Mouse (Mus musculus) megakaryocyte, embryonic 14.5 days (primary cell): ENCODE data around the gene Rpl35a. TPM values are rescaled to one million over a fixed set of nuclear protein-coding genes. Genes with fewer than 3 reads are reported as not detected.
A peak's percentile ranks its signal among the peaks of the same experiment; 100 is the strongest.
"Not testable (repeated sequence)": the region's sequence is repeated elsewhere in the genome, so short reads cannot be mapped to it uniquely, and the experiment has no call there.

Source experiments
- H3K27me3 ChIP-seq: replicated peaks from 2 replicates; pipeline ENCODE3; 2012; ENCODE audit warnings: inconsistent platforms
- H3K36me3 ChIP-seq: replicated peaks from 2 replicates; pipeline ENCODE3; 2012; ENCODE audit warnings: low read length, inconsistent platforms, mixed read lengths
- H3K4me1 ChIP-seq: 2 replicates; pipeline ENCODE4 v1.6.1; 2012; ENCODE audit warnings: inconsistent platforms
- H3K4me3 ChIP-seq: replicated peaks from 2 replicates; pipeline ENCODE3; 2012; ENCODE audit warnings: moderate library complexity, mild to moderate bottlenecking, inconsistent platforms
- H3K9me3 ChIP-seq: 2 replicates; pipeline ENCODE4 v1.6.1; 2012; ENCODE audit warnings: inconsistent platforms
- FLI1 ChIP-seq: IDR thresholded peaks from 2 replicates; pipeline ENCODE4 v1.6.1; 2012; ENCODE audit warnings: low read length, inconsistent platforms, mixed read lengths
- GATA1 ChIP-seq: IDR thresholded peaks from 3 replicates; pipeline ENCODE4 v1.6.1; 2012; ENCODE audit warnings: mixed read lengths, low read length, inconsistent platforms, borderline replicate concordance
- polyA plus RNA-seq: library from polyadenylated mRNA; stranded (reverse); fragments of >175 nt; gene quantifications from 2 replicates; pipeline ENCODE4 v1.2.3, GENCODE M21; 2012; ENCODE audit warnings: low replicate concordance; ENCODE audit not compliant: insufficient read depth

Gene Rpl35a
- polyA plus RNA-seq, 1 experiment, result 136 TPM

- Histone ChIP-seq H3K4me3 (no peak overlapping the region), H3K36me3 (peaks cover 7% of the 10 kb centered on the region), H3K27me3 (no peaks in the 10 kb centered on the region), H3K4me1 (peaks cover 18% of the 10 kb centered on the region), H3K9me3 (peaks cover 3% of the 10 kb centered on the region; the same call in 1 of the 2 replicates)
- TF ChIP-seq FLI1, result no peak
- no peak for TF ChIP-seq GATA1
Observed at GRCm38 (mm10) chr16:33053141-33053540, 3.1 kb upstream of the Rpl35a start.

GRCm38 (mm10) chr16:33054927-33055326 lies 1.3 kb upstream of the Rpl35a start:
- H3K36me3 ChIP-seq, result peaks cover 25% of the 10 kb centered on the region
- H3K4me3 ChIP-seq, result peak overlapping the region; percentile 44
- not testable (repeated sequence) for H3K9me3 ChIP-seq, H3K27me3 ChIP-seq
- peaks cover 35% of the 10 kb centered on the region for H3K4me1 ChIP-seq

- peaks cover 32% of the 10 kb centered on the region for H3K36me3 ChIP-seq
- H3K27me3 ChIP-seq, result no peaks in the 10 kb centered on the region
- TF ChIP-seq GATA1 (no peak), FLI1 (no peak)
- H3K4me1 ChIP-seq, result peaks cover 40% of the 10 kb centered on the region
- peak overlapping the region; percentile 97 for H3K4me3 ChIP-seq
- H3K9me3 ChIP-seq, result no peaks in the 10 kb centered on the region
Observed at GRCm38 (mm10) chr16:33055655-33056054, 598 bp upstream of the Rpl35a start.

GRCm38 (mm10) chr16:33056786-33057185 lies 533 bp downstream of the Rpl35a start:
- Histone ChIP-seq H3K4me1 (peaks cover 48% of the 10 kb centered on the region), H3K9me3 (no peaks in the 10 kb centered on the region), H3K27me3 (no peaks in the 10 kb centered on the region), H3K36me3 (peaks cover 36% of the 10 kb centered on the region), H3K4me3 (peak overlapping the region; percentile 97)
- TF ChIP-seq GATA1 (no peak), FLI1 (no peak)

- peak overlapping the region; percentile 97 for H3K4me3 ChIP-seq
- H3K9me3 ChIP-seq, result no peaks in the 10 kb centered on the region
- peaks cover 54% of the 10 kb centered on the region for H3K4me1 ChIP-seq
- TF ChIP-seq GATA1 (no peak), FLI1 (no peak)
- H3K27me3 ChIP-seq, result no peaks in the 10 kb centered on the region
- peaks cover 36% of the 10 kb centered on the region for H3K36me3 ChIP-seq
Observed at GRCm38 (mm10) chr16:33058033-33058432, 1.8 kb downstream of the Rpl35a start.

GRCm38 (mm10) chr16:33058656-33059055 lies 2.4 kb downstream of the Rpl35a start:
- H3K4me3 ChIP-seq, H3K9me3 ChIP-seq, H3K27me3 ChIP-seq: not testable (repeated sequence)
- H3K36me3 ChIP-seq, result peaks cover 36% of the 10 kb centered on the region
- peaks cover 57% of the 10 kb centered on the region for H3K4me1 ChIP-seq

- peaks cover 36% of the 10 kb centered on the region for H3K36me3 ChIP-seq
- no peak overlapping the region for H3K4me3 ChIP-seq
- H3K27me3 ChIP-seq, result no peaks in the 10 kb centered on the region
- no peak for TF ChIP-seq GATA1
- no peak for TF ChIP-seq FLI1
- H3K4me1 ChIP-seq, result peaks cover 62% of the 10 kb centered on the region
- no peaks in the 10 kb centered on the region for H3K9me3 ChIP-seq
Observed at GRCm38 (mm10) chr16:33059471-33059870, 3.2 kb downstream of the Rpl35a start.

GRCm38 (mm10) chr16:33060926-33061325 lies 4.7 kb downstream of the Rpl35a start:
- H3K4me1 ChIP-seq, result peaks cover 58% of the 10 kb centered on the region
- no peak for TF ChIP-seq GATA1
- no peak for TF ChIP-seq FLI1

GRCm38 (mm10) chr16:33061400-33061799 lies 5.1 kb downstream of the Rpl35a start:
- Histone ChIP-seq H3K27me3 (no peaks in the 10 kb centered on the region), H3K9me3 (no peaks in the 10 kb centered on the region), H3K36me3 (peaks cover 36% of the 10 kb centered on the region), H3K4me3 (no peak overlapping the region), H3K4me1 (peaks cover 58% of the 10 kb centered on the region)
- TF ChIP-seq FLI1 (no peak), GATA1 (no peak)

More at GRCm38 (mm10) chr16:33060926-33061325, 4.7 kb downstream of the Rpl35a start:
- Histone ChIP-seq H3K27me3 (no peaks in the 10 kb centered on the region), H3K9me3 (no peaks in the 10 kb centered on the region), H3K4me3 (no peak overlapping the region), H3K36me3 (peaks cover 36% of the 10 kb centered on the region)

- H3K36me3 ChIP-seq, result peaks cover 42% of the 10 kb centered on the region
- H3K9me3 ChIP-seq, result no peaks in the 10 kb centered on the region
- peaks cover 58% of the 10 kb centered on the region for H3K4me1 ChIP-seq
- no peaks in the 10 kb centered on the region for H3K27me3 ChIP-seq
- no peak for TF ChIP-seq FLI1
- no peak for TF ChIP-seq GATA1
- H3K4me3 ChIP-seq, result peak within 1 kb of the TSS; percentile 97
Observed at GRCm38 (mm10) chr16:33062024-33062681, 5.9 kb downstream of the Rpl35a start, which contains the start of gene Lmln. Lmln (plus strand) TSS chr16:33062521.

GRCm38 (mm10) chr16:33062682-33063131 lies 6.5 kb downstream of the Rpl35a start:
- H3K36me3 ChIP-seq, result peaks cover 41% of the 10 kb centered on the region
- TF ChIP-seq FLI1 (no peak), GATA1 (no peak)
- H3K4me1 ChIP-seq, result peaks cover 58% of the 10 kb centered on the region
- peak overlapping the region; percentile 97 for H3K4me3 ChIP-seq
- no peaks in the 10 kb centered on the region for H3K9me3 ChIP-seq
- H3K27me3 ChIP-seq, result no peaks in the 10 kb centered on the region
